Mouse (Mus musculus) MEL (cell line): ENCODE results near the gene Zfpm1. TPM values are rescaled to one million over a fixed set of nuclear protein-coding genes. Genes with fewer than 3 reads are reported as not detected.

ENCODE experiments used
- DNase-seq: peaks from one replicate; pipeline ENCODE4 v3.0.0; 2011; ENCODE audit warnings: low read depth, low spot score
- H3K27ac ChIP-seq: 2 replicates; pipeline ENCODE4 v1.5.1; 2012; ENCODE audit warnings: low read depth, mild to moderate bottlenecking, control low read depth, low read length, moderate library complexity; ENCODE audit not compliant: control insufficient read depth
- H3K27me3 ChIP-seq, 2 experiments: fragments of 150-350 bp in 1 of 2; sonication (generic) in 1 of 2; 2 replicates each; pipeline ENCODE4 v1.6.1; 2012; ENCODE audit warnings: low read length in 2 of 2, mild to moderate bottlenecking in 2 of 2, improper control_type of control experiment in 1 of 2, moderate library complexity in 1 of 2; ENCODE audit not compliant: insufficient read depth in 2 of 2, control insufficient read depth in 1 of 2
- H3K36me3 ChIP-seq, 2 experiments: 2 replicates each; pipeline ENCODE4 v1.6.1; 2012 to 2014; ENCODE audit warnings: low read length in 2 of 2, improper control_type of control experiment in 1 of 2, inconsistent platforms in 1 of 2, mild to moderate bottlenecking in 1 of 2; ENCODE audit not compliant: insufficient read depth in 2 of 2, control insufficient read depth in 1 of 2
- H3K4me1 ChIP-seq, 2 experiments: fragments of 150-350 bp in 1 of 2; sonication (generic) in 1 of 2; 2 replicates each; pipeline ENCODE4 v1.6.1; 2012; ENCODE audit warnings: low read length in 2 of 2, improper control_type of control experiment in 1 of 2, mild to moderate bottlenecking in 1 of 2; ENCODE audit not compliant: insufficient read depth in 2 of 2, control insufficient read depth in 1 of 2
- H3K4me3 ChIP-seq, 2 experiments: fragments of 150-350 bp in 1 of 2; sonication (generic) in 1 of 2; 2 replicates each; pipeline ENCODE4 v1.5.1; 2012; ENCODE audit warnings: low read depth in 2 of 2, low read length in 2 of 2, mild to moderate bottlenecking in 2 of 2, moderate library complexity in 2 of 2, control low read depth in 1 of 2, improper control_type of control experiment in 1 of 2; ENCODE audit not compliant: control insufficient read depth in 1 of 2, insufficient read depth in 1 of 2
- H3K79me2 ChIP-seq: 2 replicates; pipeline ENCODE4 v1.6.1; 2012; ENCODE audit warnings: mild to moderate bottlenecking, low read length, moderate library complexity; ENCODE audit not compliant: control insufficient read depth, poor library complexity, insufficient read depth
- H3K9ac ChIP-seq: 2 replicates; pipeline ENCODE4 v1.6.1; 2012; ENCODE audit warnings: low read depth, mild to moderate bottlenecking, control low read depth, low read length, moderate library complexity; ENCODE audit not compliant: control insufficient read depth, poor library complexity, severe bottlenecking
- H3K9me3 ChIP-seq: fragments of 150-350 bp; sonication (generic); replicated peaks from 2 replicates; pipeline ENCODE4 v1.6.1; 2012; ENCODE audit warnings: mild to moderate bottlenecking, low read length, improper control_type of control experiment, moderate library complexity; ENCODE audit not compliant: insufficient read depth
- BHLHE40 ChIP-seq: IDR thresholded peaks from 2 replicates; pipeline ENCODE4 v1.6.1; 2012; ENCODE audit warnings: low read depth, mild to moderate bottlenecking, inconsistent platforms, low read length, improper control_type of control experiment, borderline replicate concordance
- CHD2 ChIP-seq: IDR thresholded peaks from 2 replicates; pipeline ENCODE4 v1.6.1; 2011; ENCODE audit warnings: low read length, improper control_type of control experiment
- CTCF ChIP-seq, 3 experiments: IDR thresholded peaks in 2 of 3; conservative IDR thresholded peaks in 1 of 3; 2 replicates each; pipeline ENCODE4 v1.5.1; 2011 to 2012; ENCODE audit warnings: low read length in 3 of 3, low read depth in 2 of 3, mild to moderate bottlenecking in 2 of 3, improper control_type of control experiment in 1 of 3, inconsistent platforms in 1 of 3, mixed read lengths in 1 of 3, moderate library complexity in 1 of 3; ENCODE audit not compliant: control insufficient read depth in 1 of 3, insufficient read depth in 1 of 3, poor library complexity in 1 of 3, severe bottlenecking in 1 of 3
- E2F4 ChIP-seq: IDR thresholded peaks from 2 replicates; pipeline ENCODE4 v1.6.1; 2011; ENCODE audit warnings: low read depth, low read length, improper control_type of control experiment, borderline replicate concordance
- ELF1 ChIP-seq: IDR thresholded peaks from 2 replicates; pipeline ENCODE4 v1.6.1; 2014; ENCODE audit warnings: low read depth, mild to moderate bottlenecking, inconsistent platforms, low read length, improper control_type of control experiment, moderate library complexity
- EP300 ChIP-seq, 2 experiments: IDR thresholded peaks; 2 replicates each; pipeline ENCODE4 v1.6.1; 2011; ENCODE audit warnings: improper control_type of control experiment in 2 of 2, low read length in 2 of 2, low read depth in 1 of 2, mild to moderate bottlenecking in 1 of 2
- GABPA ChIP-seq: IDR thresholded peaks from 2 replicates; pipeline ENCODE4 v1.6.1; 2012; ENCODE audit warnings: low read depth, mild to moderate bottlenecking, inconsistent platforms, low read length, improper control_type of control experiment, moderate library complexity
- GATA1 ChIP-seq: IDR thresholded peaks from 2 replicates; pipeline ENCODE4 v1.6.1; 2011; ENCODE audit warnings: low read depth, low read length, improper control_type of control experiment
- HCFC1 ChIP-seq: IDR thresholded peaks from 2 replicates; pipeline ENCODE4 v1.6.1; 2012; ENCODE audit warnings: low read depth, mild to moderate bottlenecking, inconsistent platforms, low read length, improper control_type of control experiment, moderate library complexity
- JUND ChIP-seq: IDR thresholded peaks from 2 replicates; pipeline ENCODE4 v1.6.1; 2011; ENCODE audit warnings: low read depth, mild to moderate bottlenecking, improper control_type of control experiment, low read length
- KAT2A ChIP-seq: conservative IDR thresholded peaks from 2 replicates; pipeline ENCODE4 v1.6.1; 2012; ENCODE audit warnings: low read depth, low read length, improper control_type of control experiment, inconsistent platforms
- MAFK ChIP-seq: IDR thresholded peaks from 2 replicates; pipeline ENCODE4 v1.6.1; 2011; ENCODE audit warnings: low read depth, mild to moderate bottlenecking, low read length, improper control_type of control experiment, borderline replicate concordance
- MAX ChIP-seq: IDR thresholded peaks from 2 replicates; pipeline ENCODE4 v1.6.1; 2011; ENCODE audit warnings: low read length, improper control_type of control experiment
- MEF2A ChIP-seq: IDR thresholded peaks from 2 replicates; pipeline ENCODE4 v1.6.1; 2014; ENCODE audit warnings: low read depth, mild to moderate bottlenecking, inconsistent platforms, low read length, improper control_type of control experiment; ENCODE audit not compliant: poor library complexity, insufficient replicate concordance, severe bottlenecking; ENCODE audit errors: extremely low read depth
- MXI1 ChIP-seq: IDR thresholded peaks from 2 replicates; pipeline ENCODE4 v1.6.1; 2011; ENCODE audit warnings: mild to moderate bottlenecking, low read depth, low read length, improper control_type of control experiment
- MYB ChIP-seq: IDR thresholded peaks from 2 replicates; pipeline ENCODE4 v1.6.1; 2011; ENCODE audit warnings: mild to moderate bottlenecking, low read depth, low read length, improper control_type of control experiment
- MYC ChIP-seq: IDR thresholded peaks from 2 replicates; pipeline ENCODE4 v1.6.1; 2011; ENCODE audit warnings: low read depth, mild to moderate bottlenecking, low read length, improper control_type of control experiment, moderate library complexity
- NELFE ChIP-seq: IDR thresholded peaks from 2 replicates; pipeline ENCODE4 v1.6.1; 2011; ENCODE audit warnings: low read depth, low read length, improper control_type of control experiment
- NRF1 ChIP-seq: IDR thresholded peaks from 2 replicates; pipeline ENCODE4 v1.6.1; 2014; ENCODE audit warnings: low read depth, mild to moderate bottlenecking, inconsistent platforms, low read length, improper control_type of control experiment, moderate library complexity; ENCODE audit not compliant: poor library complexity, insufficient read depth, severe bottlenecking
- POLR2AphosphoS2 ChIP-seq: IDR thresholded peaks from 2 replicates; pipeline ENCODE4 v1.6.1; 2011; ENCODE audit warnings: low read length, improper control_type of control experiment
- POLR2AphosphoS5 ChIP-seq: IDR thresholded peaks from 2 replicates; pipeline ENCODE4 v1.6.1; 2012; ENCODE audit warnings: low read depth, borderline replicate concordance, mild to moderate bottlenecking, inconsistent platforms, low read length, moderate library complexity, mixed read lengths
- RAD21 ChIP-seq: IDR thresholded peaks from 2 replicates; pipeline ENCODE4 v1.6.1; 2011; ENCODE audit warnings: mild to moderate bottlenecking, low read depth, low read length, improper control_type of control experiment
- RCOR1 ChIP-seq: IDR thresholded peaks from 2 replicates; pipeline ENCODE4 v1.6.1; 2012; ENCODE audit warnings: low read depth, mild to moderate bottlenecking, inconsistent platforms, low read length, improper control_type of control experiment
- SMC3 ChIP-seq: IDR thresholded peaks from 2 replicates; pipeline ENCODE4 v1.6.1; 2011; ENCODE audit warnings: low read depth, low read length, improper control_type of control experiment
- TAL1 ChIP-seq: IDR thresholded peaks from 2 replicates; pipeline ENCODE4 v1.6.1; 2012; ENCODE audit warnings: mild to moderate bottlenecking, inconsistent platforms, low read length, moderate library complexity, mixed read lengths
- TBP ChIP-seq: IDR thresholded peaks from 2 replicates; pipeline ENCODE4 v1.8.0; 2011; ENCODE audit warnings: low read depth, low read length, improper control_type of control experiment
- USF1 ChIP-seq: IDR thresholded peaks from 2 replicates; pipeline ENCODE4 v1.6.1; 2014; ENCODE audit warnings: low read depth, mild to moderate bottlenecking, inconsistent platforms, low read length, improper control_type of control experiment, moderate library complexity
- ZMIZ1 ChIP-seq: IDR thresholded peaks from 2 replicates; pipeline ENCODE4 v1.6.1; 2012; ENCODE audit warnings: low read depth, mild to moderate bottlenecking, inconsistent platforms, low read length, improper control_type of control experiment, moderate library complexity
- ZNF384 ChIP-seq: IDR thresholded peaks from 2 replicates; pipeline ENCODE4 v1.6.1; 2012; ENCODE audit warnings: low read depth, mild to moderate bottlenecking, inconsistent platforms, low read length, improper control_type of control experiment
- polyA plus RNA-seq, 2 experiments: library from polyadenylated mRNA; stranded (reverse) in 1 of 2; unstranded in 1 of 2; fragments of >175 nt in 1 of 2; fragments of >200 nt in 1 of 2; gene quantifications; 2 replicates each; pipeline versions ENCODE4 v1.2.1 to v1.2.4; 2012; ENCODE audit warnings: low replicate concordance in 2 of 2, low read depth in 1 of 2; ENCODE audit not compliant: insufficient read length in 2 of 2, insufficient read depth in 1 of 2, missing spikeins in 1 of 2
- total RNA-seq: library from RNA; depleted of rRNA; stranded (reverse); fragments of 300-350 nt; gene quantifications from 2 replicates; pipeline ENCODE4 v1.2.3, GENCODE M21; 2012

Zfpm1 gene
- total and polyA plus RNA-seq, 3 experiments: 133 to 343 (median 260) TPM

- DNase-seq: no peak
- no peaks in the 10 kb centered on the region; the same call in 1 of the 2 replicates for H3K79me2 ChIP-seq
- peak overlapping the region; percentile 59 for H3K9ac ChIP-seq
- H3K27ac ChIP-seq: peak overlapping the region; percentile 92
- no peaks in the 10 kb centered on the region for H3K27me3 ChIP-seq
- H3K36me3 ChIP-seq: peaks cover 0 to 15% of the 10 kb centered on the region in 2 experiments; a peak in 2 of 4 replicates
- no peak overlapping the region; a peak in 1 of 4 replicates for H3K4me3 ChIP-seq
- H3K9me3 ChIP-seq: no peaks in the 10 kb centered on the region
- H3K4me1 ChIP-seq: peaks cover 0 to 47% of the 10 kb centered on the region in 2 experiments; a peak in 3 of 4 replicates
- TF ChIP-seq MXI1 (no peak), NRF1 (no peak), NELFE (no peak), POLR2AphosphoS5 (no peak), MEF2A (no peak), HCFC1 (no peak), EP300 (IDR thresholded peaks at IDR 0.05; ENCODE audit: low read depth in 1 of 2, low read length in 2 of 2) (no peak), RAD21 (no peak), TBP (no peak)
- TF ChIP-seq, all 39 proteins: peak for 0
Measured at GRCm38 (mm10) chr8:122342362-122342761, 60.4 kb downstream of the Zfpm1 start.

GRCm38 (mm10) chr8:122342806-122343209 lies 60.9 kb downstream of the Zfpm1 start:
- DNase-seq: peak; percentile 82
- H3K4me3 ChIP-seq: peak overlapping the region; percentile 50 to 72
- peaks cover 2 to 50% of the 10 kb centered on the region in 2 experiments; a peak in 3 of 4 replicates for H3K4me1 ChIP-seq
- no peaks in the 10 kb centered on the region for H3K27me3 ChIP-seq
- H3K9me3 ChIP-seq: no peaks in the 10 kb centered on the region
- H3K79me2 ChIP-seq: no peaks in the 10 kb centered on the region; the same call in 1 of the 2 replicates
- peak overlapping the region; percentile 59 for H3K9ac ChIP-seq
- H3K36me3 ChIP-seq: peaks cover 0 to 15% of the 10 kb centered on the region in 2 experiments; a peak in 2 of 4 replicates
- peak overlapping the region; percentile 74 for H3K27ac ChIP-seq
- TF ChIP-seq MEF2A (no peak), KAT2A (no peak), ZNF384 (no peak), RAD21 (no peak), MYC (peak; percentile 25; the same call in 1 of the 2 replicates), MXI1 (no peak; the same call in 1 of the 2 replicates), JUND (no peak), CTCF (IDR thresholded peaks at IDR 0.05 in 2 of 3, conservative IDR thresholded peaks at IDR 0.05 in 1 of 3; ENCODE audit: control insufficient read depth in 1 of 3, insufficient read depth in 1 of 3, low read depth in 2 of 3, low read length in 3 of 3, poor library complexity in 1 of 3, severe bottlenecking in 1 of 3) (no peak), RCOR1 (peak; percentile 15; the same call in 1 of the 2 replicates), ZMIZ1 (no peak), HCFC1 (no peak), EP300 (IDR thresholded peaks at IDR 0.05; ENCODE audit: low read depth in 1 of 2, low read length in 2 of 2) (peak; percentile 44 to 65; a peak in 2 of 4 replicates), GABPA (no peak), USF1 (no peak), TAL1 (peak; percentile 58), SMC3 (0 out of 2 replicates have a peak, but pooled peaks have one; percentile 11), CHD2 (no peak), BHLHE40 (no peak), MAFK (no peak), NELFE (no peak; the same call in 1 of the 2 replicates), ELF1 (no peak), POLR2AphosphoS5 (no peak), POLR2AphosphoS2 (no peak), E2F4 (no peak), MYB (no peak), GATA1 (peak; percentile 24; the same call in 1 of the 2 replicates), NRF1 (no peak), MAX (no peak)
